Mouse (Mus musculus) embryonic facial prominence, embryonic 13.5 days (tissue): ENCODE results near the gene Eif3k. TPM values are rescaled to one million over a fixed set of nuclear protein-coding genes. Genes with fewer than 3 reads are reported as not detected.

Source experiments
- ATAC-seq: fragments of 200-750 bp; cut with Nextera tagmentation; 2 replicates; pipeline ENCODE4 v1.8.0; 2017; ENCODE audit warnings: low read depth; ENCODE audit not compliant: insufficient number of reproducible peaks, insufficient read depth, low FRiP score, low TSS enrichment
- H3K27ac ChIP-seq: fragments of 300-500 bp; sonication (generic); 2 replicates; pipeline ENCODE4 v1.5.1; 2015; ENCODE audit warnings: moderate library complexity, mild to moderate bottlenecking, inconsistent platforms
- H3K27me3 ChIP-seq: fragments of 300-500 bp; sonication (generic); 2 replicates; pipeline ENCODE4 v1.6.1; 2015; ENCODE audit warnings: mild to moderate bottlenecking, inconsistent platforms
- H3K36me3 ChIP-seq: fragments of 300-500 bp; sonication (generic); 2 replicates; pipeline ENCODE4 v1.6.1; 2015; ENCODE audit warnings: mild to moderate bottlenecking, inconsistent platforms
- H3K4me1 ChIP-seq: fragments of 300-500 bp; sonication (generic); 2 replicates; pipeline ENCODE4 v1.6.1; 2015; ENCODE audit warnings: inconsistent platforms
- H3K4me2 ChIP-seq: fragments of 300-500 bp; sonication (generic); 2 replicates; pipeline ENCODE4 v1.6.1; 2015; ENCODE audit warnings: moderate library complexity, mild to moderate bottlenecking, inconsistent platforms
- H3K4me3 ChIP-seq: fragments of 300-500 bp; sonication (generic); 2 replicates; pipeline ENCODE4 v1.5.1; 2015; ENCODE audit warnings: mild to moderate bottlenecking, inconsistent platforms
- H3K9ac ChIP-seq: fragments of 300-500 bp; sonication (generic); 2 replicates; pipeline ENCODE4 v1.6.1; 2015; ENCODE audit warnings: mild to moderate bottlenecking, inconsistent platforms
- H3K9me3 ChIP-seq: fragments of 300-500 bp; sonication (generic); 2 replicates; pipeline ENCODE4 v1.6.1; 2016; ENCODE audit warnings: inconsistent platforms
- WGBS: fragments of 180-500 bp; shearing (Covaris S2); methylation state at CpG from one replicate; pipeline ENCODE4 v1.1.7; 2015; ENCODE audit warnings: mixed read lengths; 5-methylcytosine and 5-hydroxymethylcytosine counted together
- polyA plus RNA-seq: library from polyadenylated mRNA; unstranded; fragments of >200 nt; fragmentation: Nextera tagmentation; extraction: Ambion mirVana; gene quantifications from 2 replicates; pipeline ENCODE4 v1.2.1, GENCODE M21; 2015

Eif3k gene
- polyA plus RNA-seq, 1 experiment from 2014 or later = 453 TPM

- no peak overlapping the region for H3K4me3 ChIP-seq
- H3K4me1 ChIP-seq = peaks cover 10% of the 10 kb centered on the region
- H3K36me3 ChIP-seq = 0 out of 2 replicates have a peak, but pooled peaks cover 7% of the 10 kb centered on the region
- H3K9ac ChIP-seq = no peak overlapping the region
- ATAC-seq = no peak
- no peak overlapping the region for H3K4me2 ChIP-seq
- H3K27ac ChIP-seq = no peak overlapping the region
- peaks cover 7% of the 10 kb centered on the region for H3K9me3 ChIP-seq
- WGBS = 97% methylated on average over 1 of the region's 1 CpGs
- H3K27me3 ChIP-seq = peaks cover 30% of the 10 kb centered on the region
Measured at GRCm38 (mm10) chr7:29014984-29015383, 33.3 kb upstream of the Eif3k start.

- Histone ChIP-seq H3K4me3 (no peak overlapping the region), H3K9me3 (no peaks in the 10 kb centered on the region), H3K36me3 (no peaks in the 10 kb centered on the region), H3K4me1 (no peaks in the 10 kb centered on the region), H3K4me2 (no peak overlapping the region), H3K27me3 (no peaks in the 10 kb centered on the region), H3K9ac (no peak overlapping the region), H3K27ac (no peak overlapping the region)
- 75% methylated on average over 9 of the region's 9 CpGs for WGBS
- ATAC-seq = no peak
Measured at GRCm38 (mm10) chr7:29008714-29009113, 27.1 kb upstream of the Eif3k start.

- no peak overlapping the region for H3K4me2 ChIP-seq
- no peak overlapping the region for H3K27ac ChIP-seq
- no peaks in the 10 kb centered on the region for H3K4me1 ChIP-seq
- no peak overlapping the region for H3K4me3 ChIP-seq
- ATAC-seq = no peak
- no peaks in the 10 kb centered on the region for H3K36me3 ChIP-seq
- no peak overlapping the region for H3K9ac ChIP-seq
- no peaks in the 10 kb centered on the region for H3K27me3 ChIP-seq
- WGBS = 93% methylated on average over 10 of the region's 10 CpGs
- H3K9me3 ChIP-seq = no peaks in the 10 kb centered on the region
Measured at GRCm38 (mm10) chr7:29008171-29008570, 26.5 kb upstream of the Eif3k start.

GRCm38 (mm10) chr7:29007224-29008101, 25.8 kb upstream of the Eif3k start:
- Histone ChIP-seq H3K4me2 (no peak overlapping the region), H3K9ac (no peak overlapping the region), H3K27me3 (no peaks in the 10 kb centered on the region), H3K27ac (no peak overlapping the region), H3K9me3 (no peaks in the 10 kb centered on the region), H3K4me1 (no peaks in the 10 kb centered on the region), H3K36me3 (no peaks in the 10 kb centered on the region), H3K4me3 (no peak overlapping the region)
- no peak for ATAC-seq
- 83% methylated on average over 9 of the region's 9 CpGs for WGBS

- ATAC-seq = peak; percentile 66
- Histone ChIP-seq H3K27ac (peak overlapping the region; percentile 71), H3K9ac (peak overlapping the region; percentile 79), H3K9me3 (no peaks in the 10 kb centered on the region), H3K27me3 (no peaks in the 10 kb centered on the region), H3K36me3 (no peaks in the 10 kb centered on the region), H3K4me1 (peaks cover 10% of the 10 kb centered on the region; the same call in 1 of the 2 replicates), H3K4me3 (peak overlapping the region; percentile 56), H3K4me2 (peak overlapping the region; percentile 89)
- WGBS = 5% methylated on average over 43 of the region's 43 CpGs
Measured at GRCm38 (mm10) chr7:29000651-29001605, 19.3 kb upstream of the Eif3k start.

GRCm38 (mm10) chr7:28993402-28993801, 11.7 kb upstream of the Eif3k start:
- WGBS = 76% methylated on average over 3 of the region's 3 CpGs
- H3K4me1 ChIP-seq = no peaks in the 10 kb centered on the region
- H3K9ac ChIP-seq = no peak overlapping the region
- H3K9me3 ChIP-seq = no peaks in the 10 kb centered on the region
- no peak overlapping the region for H3K4me3 ChIP-seq
- H3K27ac ChIP-seq = no peak overlapping the region
- H3K36me3 ChIP-seq = no peaks in the 10 kb centered on the region
- H3K27me3 ChIP-seq = no peaks in the 10 kb centered on the region
- no peak for ATAC-seq
- no peak overlapping the region for H3K4me2 ChIP-seq

- WGBS = 95% methylated on average over 3 of the region's 3 CpGs
- ATAC-seq = no peak
Measured at GRCm38 (mm10) chr7:28992997-28993396, 11.3 kb upstream of the Eif3k start.

GRCm38 (mm10) chr7:28991616-28992015, 10.0 kb upstream of the Eif3k start:
- no peak overlapping the region for H3K4me3 ChIP-seq
- WGBS = 68% methylated on average over 5 of the region's 5 CpGs
- no peak overlapping the region for H3K4me2 ChIP-seq
- no peak overlapping the region for H3K9ac ChIP-seq
- H3K4me1 ChIP-seq = no peaks in the 10 kb centered on the region
- no peaks in the 10 kb centered on the region for H3K27me3 ChIP-seq
- no peaks in the 10 kb centered on the region for H3K9me3 ChIP-seq
- no peaks in the 10 kb centered on the region for H3K36me3 ChIP-seq
- no peak overlapping the region for H3K27ac ChIP-seq
- ATAC-seq = no peak

More at GRCm38 (mm10) chr7:28992997-28993396, 11.3 kb upstream of the Eif3k start:
- no peak overlapping the region for H3K4me2 ChIP-seq
- no peaks in the 10 kb centered on the region for H3K36me3 ChIP-seq
- H3K9me3 ChIP-seq = no peaks in the 10 kb centered on the region
- no peak overlapping the region for H3K27ac ChIP-seq
- H3K27me3 ChIP-seq = no peaks in the 10 kb centered on the region
- H3K4me3 ChIP-seq = no peak overlapping the region
- H3K4me1 ChIP-seq = no peaks in the 10 kb centered on the region
- no peak overlapping the region for H3K9ac ChIP-seq

GRCm38 (mm10) chr7:28990766-28991273, 9.2 kb upstream of the Eif3k start:
- H3K27me3 ChIP-seq = no peaks in the 10 kb centered on the region
- ATAC-seq = no peak
- no peak overlapping the region for H3K27ac ChIP-seq
- H3K4me3 ChIP-seq = no peak overlapping the region
- no peak overlapping the region for H3K9ac ChIP-seq
- WGBS = 57% methylated on average over 14 of the region's 14 CpGs
- H3K4me2 ChIP-seq = no peak overlapping the region
- H3K9me3 ChIP-seq = no peaks in the 10 kb centered on the region
- H3K36me3 ChIP-seq = no peaks in the 10 kb centered on the region
- H3K4me1 ChIP-seq = no peaks in the 10 kb centered on the region

GRCm38 (mm10) chr7:28985207-28985606, 3.5 kb upstream of the Eif3k start:
- H3K4me1 ChIP-seq = peaks cover 15% of the 10 kb centered on the region
- H3K4me2 ChIP-seq = no peak overlapping the region
- ATAC-seq = no peak
- H3K27me3 ChIP-seq = no peaks in the 10 kb centered on the region
- H3K27ac ChIP-seq = no peak overlapping the region
- 83% methylated on average over 7 of the region's 7 CpGs for WGBS
- H3K9me3 ChIP-seq = no peaks in the 10 kb centered on the region
- H3K36me3 ChIP-seq = peaks cover 2% of the 10 kb centered on the region; the same call in 1 of the 2 replicates
- H3K9ac ChIP-seq = no peak overlapping the region
- H3K4me3 ChIP-seq = no peak overlapping the region

- 92% methylated on average over 1 of the region's 1 CpGs for WGBS
- H3K36me3 ChIP-seq = peaks cover 4% of the 10 kb centered on the region; the same call in 1 of the 2 replicates
- H3K9ac ChIP-seq = no peak overlapping the region
- H3K27me3 ChIP-seq = no peaks in the 10 kb centered on the region
- H3K4me1 ChIP-seq = peaks cover 15% of the 10 kb centered on the region
- H3K9me3 ChIP-seq = no peaks in the 10 kb centered on the region
- H3K4me3 ChIP-seq = no peak overlapping the region
- no peak overlapping the region for H3K4me2 ChIP-seq
- ATAC-seq = no peak
- no peak overlapping the region for H3K27ac ChIP-seq
Measured at GRCm38 (mm10) chr7:28984452-28984851, 2.8 kb upstream of the Eif3k start.
